Comparison of ENCODE assay signal across 28 mouse cellular contexts in genomic region chr10:116154707-116155106, GRCm38 (mm10). TPM values are rescaled to one million over a fixed set of nuclear protein-coding genes. Genes with fewer than 3 reads are reported as not detected.
"Had no signal": no experiment of that assay in that cellular context is flagged by ENCODE, and none has a peak within 500 bp of the region (broad histone marks: within the 10 kb centered on the region; RNA-seq: fewer than 3 reads in every experiment).

No protein-coding gene starts in this region.

- H3K4me1 ChIP-seq: limb, embryonic 10.5 days; limb, embryonic 13.5 days; liver, embryonic 12.5 days; liver, embryonic 15.5 days; lung, embryonic 15.5 days; midbrain, embryonic 13.5 days had no signal

- H3K9me3 ChIP-seq: limb, embryonic 10.5 days; liver, embryonic 15.5 days; lung, embryonic 15.5 days had no signal

- H3K9ac ChIP-seq: limb, embryonic 13.5 days; liver, embryonic 12.5 days; liver, embryonic 15.5 days; lung, embryonic 15.5 days; midbrain, embryonic 13.5 days had no signal

- H3K4me2 ChIP-seq: limb, embryonic 13.5 days; liver, embryonic 12.5 days; liver, embryonic 15.5 days; lung, embryonic 15.5 days; midbrain, embryonic 13.5 days had no signal

- H3K27me3 ChIP-seq: limb, embryonic 13.5 days; liver, embryonic 12.5 days; liver, embryonic 15.5 days; lung, embryonic 15.5 days; midbrain, embryonic 13.5 days had no signal

- H3K4me3 ChIP-seq: limb, embryonic 10.5 days; limb, embryonic 13.5 days; liver, embryonic 12.5 days; liver, embryonic 15.5 days; lung, embryonic 15.5 days; midbrain, embryonic 13.5 days had no signal

- DNase-seq: kidney, adult 9 months; kidney, postnatal 14 days; kidney, postnatal 4 days; liver; lung, adult 18-20 months; lung, postnatal 10 days; lung, postnatal 36 days; right cerebral cortex, adult 18-20 months; right cerebral cortex, postnatal 14 days; right cerebral cortex, postnatal 4 days; thymus, adult 2 months; thymus, postnatal 14 days; thymus, postnatal 4 days had no signal

- H3K36me3 ChIP-seq: limb, embryonic 10.5 days; limb, embryonic 13.5 days; liver, embryonic 12.5 days; liver, embryonic 15.5 days; lung, embryonic 15.5 days; midbrain, embryonic 13.5 days had no signal

- ATAC-seq: liver, embryonic 12.5 days; midbrain, embryonic 13.5 days; midbrain, embryonic 16.5 days had no signal

- H3K27ac ChIP-seq: limb, embryonic 10.5 days; limb, embryonic 13.5 days; liver, embryonic 12.5 days; liver, embryonic 15.5 days; lung, embryonic 15.5 days; midbrain, embryonic 13.5 days; stomach, postnatal 0 days had no signal

RNA-seq across cellular contexts. Expression of gene 4933416C03Rik, which starts 41.0 kb away (rescaled TPM):
- total RNA-seq: layer of hippocampus, adult 18-20 months; layer of hippocampus, postnatal 25 days; left cerebral cortex, adult 18-20 months; left cerebral cortex, postnatal 25 days had no signal
- polyA plus RNA-seq: kidney, embryonic 16.5 days; limb, embryonic 10.5 days; limb, embryonic 13.5 days; liver, embryonic 12.5 days; liver, embryonic 15.5 days; lung, embryonic 15.5 days; midbrain, embryonic 13.5 days; neural tube, embryonic 11.5 days; stomach, embryonic 14.5 days; stomach, postnatal 0 days; thymus, adult 2 months had no signal
